24 mouse cellular contexts compared by ENCODE assay signal in the genomic region with DNA sequence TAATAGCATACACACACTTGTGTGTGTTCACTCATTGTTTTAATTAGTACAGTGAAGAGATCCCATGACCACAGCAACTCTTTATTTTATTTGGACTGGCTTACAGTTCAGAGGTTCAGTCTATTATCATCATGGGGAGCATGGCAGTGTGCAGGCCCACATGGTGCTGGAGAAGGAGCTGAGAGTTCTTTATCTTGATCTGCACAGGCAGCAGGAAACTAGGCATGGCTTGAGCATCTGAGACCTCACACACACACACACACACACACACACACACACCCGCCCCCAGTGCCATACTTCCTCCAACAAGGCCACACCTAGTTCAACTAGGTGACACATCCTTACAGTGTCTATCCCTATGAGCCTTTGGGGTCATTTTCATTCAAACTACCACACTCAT. TPM values are rescaled to one million over a fixed set of nuclear protein-coding genes. Genes with fewer than 3 reads are reported as not detected.
DNase-seq lines count a peak whose midpoint lies in the region; ATAC-seq lines count a peak whose summit lies in the region.
"Had no signal": no experiment of that assay in that cellular context is flagged by ENCODE, and none has a peak within 500 bp of the region (broad histone marks: within the 10 kb centered on the region; RNA-seq: fewer than 3 reads in every experiment).

No protein-coding gene starts in this region.

- no peaks in the 10 kb centered on the region for H3K27me3 ChIP-seq in midbrain, embryonic 11.5 days (ENCODE audit: control insufficient read depth, insufficient read depth, low read length)
- H3K27me3 ChIP-seq: CH12.LX; embryonic facial prominence, embryonic 13.5 days; heart, embryonic 15.5 days; hindbrain, embryonic 15.5 days; liver, embryonic 15.5 days; megakaryocyte, embryonic 14.5 days; neural tube, embryonic 12.5 days had no signal

- no peak overlapping the region for H3K27ac ChIP-seq in midbrain, embryonic 11.5 days (ENCODE audit: low read depth, low read length)
- H3K27ac ChIP-seq: embryonic facial prominence, embryonic 13.5 days; heart, embryonic 15.5 days; hindbrain, embryonic 15.5 days; layer of hippocampus, adult 2 months; liver, embryonic 15.5 days; neural tube, embryonic 12.5 days had no signal

- H3K9ac ChIP-seq in midbrain, embryonic 11.5 days (ENCODE audit: low read length) = no peak overlapping the region
- H3K9ac ChIP-seq: embryonic facial prominence, embryonic 13.5 days; heart, embryonic 15.5 days; hindbrain, embryonic 15.5 days; liver, embryonic 15.5 days; neural tube, embryonic 12.5 days had no signal

- 85% methylated on average over 1 of the region's 1 CpGs for WGBS in midbrain, embryonic 11.5 days

- H3K4me1 ChIP-seq in midbrain, embryonic 11.5 days (ENCODE audit: control insufficient read depth, insufficient read depth, low read length) = no peaks in the 10 kb centered on the region
- H3K4me1 ChIP-seq: embryonic facial prominence, embryonic 13.5 days; hindbrain, embryonic 15.5 days; liver, embryonic 15.5 days; neural tube, embryonic 12.5 days had no signal

- no peak overlapping the region for H3K4me2 ChIP-seq in midbrain, embryonic 11.5 days
- H3K4me2 ChIP-seq: embryonic facial prominence, embryonic 13.5 days; heart, embryonic 15.5 days; hindbrain, embryonic 15.5 days; liver, embryonic 15.5 days; neural tube, embryonic 12.5 days had no signal

- DNase-seq in 416B (ENCODE audit: low read depth) = peak; percentile 44
- peak; percentile 36 for DNase-seq in CD4-positive helper T cell, adult 2 months (ENCODE audit: low read depth, low spot score)
- no peak for DNase-seq in midbrain, embryonic 11.5 days (ENCODE audit: low spot score, missing footprints)
- no peak for DNase-seq in left cerebral cortex, postnatal 36 days (ENCODE audit: low spot score in 2 of 2)
- DNase-seq: adrenal gland, adult 8-10 months; cerebellum, adult 9-10 months; gastrocnemius, postnatal 25 days; heart, postnatal 4 days; kidney, postnatal 14 days; layer of hippocampus, postnatal 36 days; lung, postnatal 10 days; thymus, postnatal 36 days had no signal

- intact Hi-C loops in left cerebral cortex, postnatal 36 days (cut with DNase I) = no loop called here

- no peaks in the 10 kb centered on the region for H3K9me3 ChIP-seq in midbrain, embryonic 11.5 days (ENCODE audit: control insufficient read depth, low read length)
- H3K9me3 ChIP-seq: embryonic facial prominence, embryonic 13.5 days; heart, embryonic 15.5 days; hindbrain, embryonic 15.5 days; liver, embryonic 15.5 days; megakaryocyte, embryonic 14.5 days; neural tube, embryonic 12.5 days had no signal

- no peaks in the 10 kb centered on the region for H3K36me3 ChIP-seq in midbrain, embryonic 11.5 days (ENCODE audit: control insufficient read depth, insufficient read depth, low read length)
- H3K36me3 ChIP-seq: heart, embryonic 15.5 days had no signal

- ATAC-seq in common myeloid progenitor, adult 5-6 weeks (replicated peaks; ENCODE audit: low read depth, poor library complexity, severe bottlenecking) = 0 out of 2 replicates have a peak, but pooled peaks have one; percentile 29
- peak; percentile 52; the same call in 1 of the 2 replicates for ATAC-seq in megakaryocyte-erythroid progenitor cell, adult 5-6 weeks (replicated peaks; ENCODE audit: low FRiP score, low TSS enrichment, poor library complexity, severe bottlenecking)
- no peak for ATAC-seq in midbrain, embryonic 11.5 days (ENCODE audit: low FRiP score)
- ATAC-seq in monocyte, adult 5-6 weeks (replicated peaks; ENCODE audit: insufficient number of reproducible peaks, low FRiP score, low TSS enrichment, poor library complexity, severe bottlenecking) = no peak
- ATAC-seq: forebrain, embryonic 14.5 days had no signal

- no peak overlapping the region for H3K4me3 ChIP-seq in midbrain, embryonic 11.5 days (ENCODE audit: low read depth, low read length)
- H3K4me3 ChIP-seq: embryonic facial prominence, embryonic 13.5 days; heart, embryonic 15.5 days; hindbrain, embryonic 15.5 days; layer of hippocampus, adult 2 months; liver, embryonic 15.5 days; megakaryocyte, embryonic 14.5 days; neural tube, embryonic 12.5 days had no signal

RNA-seq across cellular contexts. Expression of gene Slc3a1, which starts 30.5 kb away (rescaled TPM):
- not detected in 2 replicates for total RNA-seq in common myeloid progenitor, adult 5-6 weeks (2017)
- total RNA-seq in megakaryocyte-erythroid progenitor cell, adult 5-6 weeks (2014; fragmentation: Nextera tagmentation) = not detected in 2 replicates
- 1.1 TPM in 1 of 2 replicates, not detected in the other for total RNA-seq in megakaryocyte-erythroid progenitor cell, adult 5-6 weeks (2017)
- polyA plus RNA-seq in midbrain, embryonic 11.5 days (2014; fragmentation: Nextera tagmentation; extraction: Ambion mirVana) = 0.17 and 0.34 TPM in 2 replicates
- under 1 TPM; 0.17 to 0.18 TPM for total RNA-seq in left cerebral cortex, postnatal 36 days (2021)
- 0.78 TPM in 1 of 3 replicates, not detected in the others for total RNA-seq in monocyte, adult 5-6 weeks (2017)

RNA-seq across cellular contexts. Expression of gene Ppm1b, which starts 41.1 kb away (rescaled TPM):
- 57.1 and 62.8 TPM in 2 replicates for total RNA-seq in common myeloid progenitor, adult 5-6 weeks (2017)
- total RNA-seq in megakaryocyte-erythroid progenitor cell, adult 5-6 weeks (2014; fragmentation: Nextera tagmentation) = 62.9 and 73.2 TPM in 2 replicates
- 51.3 and 68.7 TPM in 2 replicates for total RNA-seq in megakaryocyte-erythroid progenitor cell, adult 5-6 weeks (2017)
- polyA plus RNA-seq in midbrain, embryonic 11.5 days (2014; fragmentation: Nextera tagmentation; extraction: Ambion mirVana) = 99.3 and 102 TPM in 2 replicates
- 100 to 1,000 TPM; 146 to 152 TPM for total RNA-seq in left cerebral cortex, postnatal 36 days (2021)
- total RNA-seq in monocyte, adult 5-6 weeks (2017) = 80.5 to 127 TPM (median 94.2 TPM) in 3 replicates

Comparison
In these comparisons a context has a peak if more than half of its experiments do, and no peak if none do; other contexts are left out.
1. DNase-seq: peak in 416B (single experiment) and CD4-positive helper T cell, adult 2 months (single experiment); none in midbrain, embryonic 11.5 days (single experiment) and left cerebral cortex, postnatal 36 days (0 of 2).
2. ATAC-seq: peak in common myeloid progenitor, adult 5-6 weeks (single experiment) and megakaryocyte-erythroid progenitor cell, adult 5-6 weeks (single experiment); none in midbrain, embryonic 11.5 days (single experiment) and monocyte, adult 5-6 weeks (single experiment).